Mouse (Mus musculus): Measurements from ENCODE around the gene Trpv4.

Gene Trpv4

DNA sequence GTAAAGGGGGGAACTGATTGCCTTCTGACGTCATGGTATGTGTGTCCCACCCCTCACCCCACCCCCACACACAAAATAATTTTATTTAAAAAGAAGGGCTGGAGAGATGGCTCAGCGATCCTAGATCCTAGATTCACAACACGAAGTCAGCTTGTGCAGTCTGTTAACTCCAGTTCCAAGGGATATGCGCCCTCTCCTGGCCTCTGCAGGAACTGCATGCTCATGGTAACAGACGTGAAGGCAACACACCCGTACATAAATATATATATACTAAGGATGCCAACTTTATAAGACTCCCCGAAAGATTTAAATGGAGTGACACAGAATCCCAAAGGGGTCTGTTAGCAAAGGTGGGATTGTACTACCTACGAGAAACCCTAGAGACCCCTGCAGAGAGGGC, 39.4 kb downstream of the Trpv4 start:
- peak; percentile 82 for DNase-seq (ENCODE audit: low spot score)

DNA sequence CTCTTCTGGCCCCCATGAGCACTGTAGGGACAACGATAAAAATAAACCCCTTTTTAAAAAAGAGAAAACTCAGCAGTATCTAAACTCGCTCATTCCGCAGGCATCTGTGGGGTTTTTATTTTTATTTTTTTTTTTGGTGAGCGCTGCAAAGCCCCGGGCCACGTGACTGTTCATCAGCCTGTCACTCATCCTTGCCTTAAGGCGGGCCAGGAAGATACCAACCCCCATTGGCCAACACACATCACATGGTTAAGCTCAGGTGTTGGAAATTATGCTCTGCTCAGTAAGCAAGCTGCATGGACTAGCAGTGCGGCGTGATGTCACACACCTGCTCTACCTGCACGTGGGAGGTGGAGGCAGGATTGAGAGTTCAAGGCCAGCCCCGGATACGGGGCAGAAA, 40.4 kb downstream of the Trpv4 start:
- DNase-seq (ENCODE audit: low spot score): no peak

DNA sequence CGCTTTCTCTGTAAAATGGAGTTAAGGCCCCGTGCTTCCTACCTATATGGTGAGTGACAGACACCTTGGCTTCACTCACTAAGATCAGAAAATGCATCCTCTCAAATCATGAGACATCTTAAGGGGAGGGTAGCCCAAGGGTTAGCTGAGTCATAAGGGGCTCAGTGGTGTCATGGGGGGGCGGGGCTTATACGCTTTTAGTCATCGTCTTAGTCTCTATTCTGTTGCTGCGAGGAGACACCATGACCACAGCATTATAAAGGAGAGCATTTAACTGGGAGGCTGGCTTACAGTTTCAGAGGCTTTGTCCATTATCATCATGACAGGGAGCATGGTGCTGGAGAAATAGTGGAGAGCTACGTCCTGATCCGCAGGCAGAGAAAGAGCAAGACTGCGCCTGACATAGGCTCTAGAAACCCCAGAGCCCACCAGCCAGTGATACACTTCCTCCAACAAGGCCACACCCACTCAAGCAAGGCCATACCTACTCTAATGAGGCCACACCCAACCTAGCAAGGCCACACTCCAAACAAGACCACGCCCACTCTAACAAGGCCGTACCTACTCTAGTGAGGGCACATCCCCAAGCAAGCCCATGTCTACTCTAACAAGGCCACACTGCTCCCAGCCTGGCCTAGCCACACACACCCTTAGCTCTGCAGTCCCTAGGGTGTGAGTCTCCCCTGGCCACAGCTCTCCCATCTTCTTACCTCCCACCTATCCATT, 41.7 kb downstream of the Trpv4 start:
- DNase-seq (ENCODE audit: low spot score): no peak

DNA sequence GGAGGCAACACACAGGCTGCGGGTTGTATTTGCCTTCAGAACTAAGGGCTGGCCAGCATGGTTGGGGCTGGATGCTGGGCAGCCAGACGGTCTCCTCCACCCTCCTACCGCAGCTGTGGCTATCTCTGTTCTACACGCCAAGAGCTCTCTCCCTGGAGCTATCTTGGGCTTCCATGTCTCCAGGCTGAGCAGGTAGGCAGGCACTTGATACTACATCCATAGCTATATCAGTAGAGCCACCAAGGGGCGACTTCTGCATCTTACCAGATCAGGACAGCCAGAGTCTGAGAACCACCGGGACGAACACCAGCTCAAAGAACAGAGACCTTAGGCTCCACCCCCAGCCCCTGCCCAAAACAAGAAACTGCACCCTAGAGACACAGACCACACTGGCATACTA, 43.4 kb downstream of the Trpv4 start:
- DNase-seq (ENCODE audit: low spot score): no peak

DNA sequence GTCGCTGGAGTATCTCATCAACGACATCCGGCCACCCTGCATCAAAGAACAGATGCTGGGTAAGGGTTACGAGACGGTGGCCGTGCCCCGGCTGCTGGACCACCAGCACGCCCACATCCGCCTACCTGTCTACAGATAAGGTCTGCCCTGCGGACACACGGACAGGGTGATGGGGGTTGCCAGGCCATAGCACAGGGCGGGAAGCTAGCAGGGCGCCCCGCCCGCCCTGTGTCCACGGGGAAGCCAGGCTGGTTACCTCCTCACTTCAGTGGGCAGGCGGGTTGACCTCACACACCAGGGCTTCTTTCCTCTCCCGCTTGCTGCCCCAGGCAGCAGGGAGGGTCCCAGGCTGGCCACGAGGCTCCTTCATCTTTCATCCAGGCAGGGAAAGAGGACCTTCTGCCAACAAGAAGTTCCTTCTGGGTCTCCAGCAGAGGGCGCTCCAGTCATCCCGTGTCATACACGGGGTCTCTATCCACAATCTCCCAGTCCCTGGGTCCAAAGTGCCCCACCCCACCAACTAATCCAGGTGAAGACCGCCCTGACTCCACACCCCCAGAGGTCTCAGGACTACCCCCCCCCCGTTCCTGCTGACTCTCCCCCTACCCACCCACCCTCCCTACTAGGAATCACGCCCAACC, 46.1 kb downstream of the Trpv4 start:
- DNase-seq (ENCODE audit: low spot score): no peak

DNA sequence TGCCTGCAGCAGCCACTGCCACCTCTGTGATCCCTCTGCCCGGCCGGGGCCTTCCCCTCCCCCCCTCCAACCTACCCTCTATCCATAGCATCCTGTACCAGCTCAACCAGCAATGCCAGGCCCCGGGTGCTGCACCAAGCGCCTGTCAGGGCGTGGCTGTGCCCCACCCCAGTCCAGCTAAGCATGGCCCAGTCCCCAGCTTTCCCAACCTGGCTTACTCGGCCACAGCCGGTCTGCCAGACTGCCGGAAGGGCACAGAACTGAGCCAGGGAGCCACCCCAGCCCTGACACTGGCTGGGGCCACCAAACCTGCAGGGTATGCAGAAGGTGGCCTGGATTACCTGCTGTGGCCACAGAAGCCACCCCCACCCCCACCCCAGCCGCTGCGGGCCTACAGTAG, 47.0 kb downstream of the Trpv4 start:
- no peak for DNase-seq (ENCODE audit: low spot score)

DNA sequence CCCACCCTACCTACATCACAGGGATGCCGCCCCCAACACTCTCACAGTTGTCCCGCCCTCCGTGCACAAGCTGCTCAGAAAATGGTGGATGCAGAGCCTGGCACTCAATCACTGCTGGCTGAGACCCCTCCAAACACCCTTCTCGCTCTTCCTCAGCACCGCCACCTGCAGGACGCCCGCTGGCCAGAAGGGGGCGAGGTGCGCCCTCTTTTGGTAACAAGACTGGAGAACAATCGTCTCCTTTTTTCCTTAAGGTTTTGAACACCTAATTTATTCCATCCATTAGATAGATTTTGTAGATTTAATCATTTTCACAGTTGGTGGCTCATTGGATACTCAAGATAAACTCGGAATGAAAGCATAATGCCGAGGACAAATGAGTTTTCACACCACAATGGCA, 49.7 kb downstream of the Trpv4 start:
- DNase-seq (ENCODE audit: low spot score): peak; percentile 77

DNA sequence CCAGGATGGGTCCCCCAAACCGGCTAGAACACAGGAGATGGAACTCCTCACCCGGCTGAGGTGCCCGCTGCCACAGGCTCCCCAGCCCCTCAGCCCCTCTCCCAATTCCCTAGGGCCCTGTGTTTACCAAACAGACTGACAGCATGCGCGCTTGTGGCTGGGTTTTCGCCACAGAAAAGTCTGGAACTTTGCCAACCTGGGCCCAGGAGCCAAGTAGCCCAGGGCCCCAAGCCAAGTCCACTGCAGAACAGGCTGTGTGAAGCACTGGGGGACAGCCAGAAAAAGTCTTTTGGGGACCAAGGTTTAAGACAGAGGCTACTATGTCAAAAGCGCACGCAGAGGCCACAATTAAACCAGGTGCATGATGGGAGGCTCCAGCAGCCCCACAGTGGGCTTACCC, 50.6 kb downstream of the Trpv4 start:
- DNase-seq (ENCODE audit: low spot score): peak; percentile 49

DNA sequence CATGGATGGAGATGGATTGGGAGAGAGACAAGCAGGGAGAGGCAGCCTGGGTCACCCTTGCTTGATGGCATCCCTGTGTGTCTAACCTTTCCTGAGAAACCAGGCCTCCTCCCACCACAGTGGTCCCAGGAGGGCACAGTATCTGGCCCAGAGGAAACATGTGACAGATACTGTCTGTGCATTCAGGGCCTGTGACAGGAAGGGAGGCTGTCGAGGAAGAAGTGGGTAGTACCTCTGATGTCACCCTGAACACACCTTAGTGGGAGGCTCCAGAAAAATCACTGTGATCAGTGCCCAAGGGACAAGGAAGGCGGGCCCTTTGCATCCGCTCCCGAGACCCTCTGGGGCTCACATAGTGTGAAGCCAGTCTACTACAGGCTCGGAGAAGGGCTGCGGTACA, 52.2 kb downstream of the Trpv4 start:
- no peak for DNase-seq (ENCODE audit: low spot score)

DNA sequence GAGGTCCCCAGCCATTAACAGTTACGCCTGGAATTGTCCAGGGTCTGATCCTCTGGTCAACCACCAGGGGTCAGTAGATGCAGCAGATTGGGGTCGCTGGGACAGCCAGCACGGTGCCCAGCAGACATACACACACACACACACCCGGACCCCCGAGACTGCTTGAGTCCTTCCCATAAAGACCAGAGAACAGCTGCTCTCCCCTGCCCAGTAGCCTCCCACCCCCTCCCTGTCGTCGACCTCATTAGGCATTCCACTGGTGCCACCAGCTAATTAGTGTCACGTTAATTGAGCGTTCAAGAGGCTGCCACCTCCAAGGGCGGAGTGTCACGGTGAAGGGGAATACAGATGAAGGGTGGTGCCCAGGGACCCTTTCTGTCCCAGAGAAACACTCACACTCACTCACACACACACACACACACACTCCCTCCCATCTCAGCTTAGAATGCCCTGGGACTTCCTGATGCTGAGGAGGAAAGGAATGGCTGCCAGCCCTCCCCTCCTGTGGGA, 53.4 kb downstream of the Trpv4 start:
- no peak for DNase-seq (ENCODE audit: low spot score)

DNA sequence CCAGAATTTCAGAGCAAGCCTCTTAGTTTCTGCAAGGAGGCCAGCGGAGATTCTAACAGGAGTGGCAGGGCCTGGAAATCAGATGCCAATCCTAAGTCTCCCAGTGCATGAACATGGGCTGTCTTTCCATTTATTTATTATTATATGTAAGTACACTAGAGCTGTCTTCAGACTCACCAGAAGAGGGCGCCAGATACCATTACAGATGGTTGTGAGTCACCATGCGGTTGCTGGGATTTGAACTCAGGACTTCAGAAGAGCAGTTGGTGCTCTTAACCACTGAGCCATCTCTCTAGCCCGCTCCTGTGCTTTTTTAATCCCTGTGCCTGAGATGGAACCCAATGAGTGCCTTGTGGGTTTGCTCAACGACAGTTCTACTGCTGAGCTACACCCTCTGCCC, 54.2 kb downstream of the Trpv4 start:
- DNase-seq (ENCODE audit: low spot score): no peak

DNA sequence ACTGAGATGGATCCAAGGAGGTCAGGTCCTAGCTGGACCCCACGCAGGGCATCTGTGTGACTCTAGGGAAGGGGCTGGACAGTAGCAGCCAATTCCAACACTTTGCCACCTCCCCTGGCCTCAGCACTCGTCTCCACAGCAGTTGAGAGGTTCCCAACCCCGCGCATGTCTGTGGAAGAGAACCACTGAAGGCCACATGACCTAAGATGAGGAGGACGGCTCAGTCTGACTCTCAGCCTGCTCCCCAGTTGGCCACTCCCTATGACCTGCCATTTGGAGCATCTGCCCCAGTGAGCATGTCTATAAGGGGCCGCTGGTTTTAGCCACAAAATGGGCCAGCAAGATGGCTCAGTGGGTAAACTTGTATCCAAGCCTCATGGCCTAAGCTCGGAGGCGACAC, 56.2 kb downstream of the Trpv4 start:
- DNase-seq (ENCODE audit: low spot score): no peak

DNA sequence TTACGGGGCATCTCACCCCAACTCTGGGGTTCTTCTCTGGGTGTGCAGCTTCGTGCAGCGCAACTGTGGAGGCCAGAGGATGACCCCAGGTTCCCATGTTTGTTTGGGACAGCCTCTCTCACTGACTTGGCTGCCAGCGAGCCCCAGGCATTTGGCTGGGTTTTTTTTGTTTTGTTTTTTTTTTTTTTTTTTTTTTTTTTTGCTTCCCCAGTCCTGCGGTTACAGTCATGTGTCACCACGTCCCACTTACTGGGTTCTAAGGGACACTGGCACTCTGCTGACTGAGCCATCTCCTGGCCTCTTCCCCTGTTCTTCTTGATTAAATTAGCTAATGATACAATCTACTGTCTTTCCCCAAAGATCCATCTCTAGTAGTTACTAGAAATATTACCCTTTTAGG, 60.6 kb downstream of the Trpv4 start:
- DNase-seq (ENCODE audit: low spot score): no peak

DNA sequence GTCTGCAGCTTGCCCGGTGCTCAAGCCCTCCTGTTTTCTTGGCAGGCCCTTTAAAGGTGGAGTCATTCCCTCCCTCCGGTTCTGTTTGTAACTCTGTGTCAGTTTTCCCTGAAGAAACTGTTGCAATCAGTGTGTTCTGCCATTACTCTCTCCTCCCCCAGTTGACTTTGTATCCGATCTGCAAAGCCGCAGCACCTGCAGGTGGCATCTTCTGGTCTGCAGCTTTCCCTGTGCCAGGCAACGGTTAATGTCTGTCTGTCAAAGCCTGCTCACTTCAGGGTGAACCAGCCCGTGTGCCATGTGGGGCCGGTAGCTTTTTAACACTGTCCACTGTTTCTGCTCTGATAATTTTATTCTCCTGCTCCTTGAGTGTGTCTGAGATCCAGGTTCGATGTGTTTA, 61.0 kb downstream of the Trpv4 start:
- DNase-seq (ENCODE audit: low spot score): no peak

DNA sequence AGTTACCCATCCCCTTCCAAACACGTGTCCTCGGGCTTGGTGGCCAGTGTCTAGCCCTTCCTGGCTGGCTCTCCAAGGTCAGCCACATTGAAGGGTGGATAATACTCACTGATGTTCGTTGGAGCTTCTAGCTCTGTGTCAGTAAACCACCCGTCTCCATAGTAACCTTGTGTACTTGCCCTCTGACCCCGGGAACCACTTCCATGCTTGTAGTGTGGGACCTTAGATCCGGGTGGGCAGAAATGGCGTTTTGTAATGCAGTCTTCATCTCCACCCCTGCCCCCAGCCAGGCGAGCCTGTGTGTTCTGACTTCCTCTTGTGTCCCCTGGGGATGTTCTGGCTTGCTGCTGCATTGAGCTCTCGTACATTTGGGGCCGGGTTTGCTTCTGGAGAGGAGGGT, 61.6 kb downstream of the Trpv4 start:
- DNase-seq (ENCODE audit: low spot score): no peak

DNA sequence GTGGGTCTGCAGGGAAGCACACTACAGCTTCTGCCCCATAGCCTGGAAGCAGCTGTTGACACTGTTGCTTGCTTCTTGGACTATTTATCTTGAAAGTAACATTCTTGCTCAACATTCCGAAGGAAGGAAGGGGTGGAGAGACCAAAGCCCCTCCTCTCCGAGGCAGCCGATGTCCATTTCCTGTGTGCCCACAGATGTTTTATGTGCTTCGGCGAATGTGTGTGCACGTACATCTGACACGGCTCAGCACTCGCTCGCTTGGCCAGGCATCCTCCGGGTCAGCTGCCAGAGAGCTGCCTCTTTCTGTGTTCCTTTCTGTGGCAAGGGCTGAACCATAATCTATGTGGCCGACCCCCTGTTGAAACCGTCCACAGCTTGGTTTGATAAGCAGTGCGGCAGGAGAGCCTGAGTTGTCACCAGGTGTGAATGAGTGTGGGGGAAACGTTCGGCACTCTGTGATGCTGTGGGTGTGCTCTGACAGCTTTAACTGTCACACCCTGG, 63.4 kb downstream of the Trpv4 start:
- no peak for DNase-seq (ENCODE audit: low spot score)

DNA sequence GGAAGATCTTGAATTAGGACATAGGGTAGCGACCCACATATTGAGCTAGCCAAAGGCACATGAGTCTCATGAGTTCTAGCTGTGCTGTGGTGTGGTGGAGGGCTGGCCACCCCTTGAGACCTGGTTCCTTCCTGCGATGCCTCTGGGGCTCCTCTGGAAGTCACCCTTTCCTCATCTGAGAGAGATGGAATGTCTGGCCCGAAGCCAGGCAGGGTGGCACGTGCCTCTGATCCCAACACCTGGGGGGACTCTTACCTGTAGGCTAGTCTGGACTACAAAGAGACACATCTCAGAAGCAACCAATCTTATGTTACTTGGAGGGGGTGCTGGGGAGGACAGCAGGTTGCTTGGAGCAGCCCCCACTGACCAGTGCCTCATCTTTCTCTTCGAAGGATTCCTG, 64.3 kb downstream of the Trpv4 start:
- DNase-seq (ENCODE audit: low spot score): no peak

DNA sequence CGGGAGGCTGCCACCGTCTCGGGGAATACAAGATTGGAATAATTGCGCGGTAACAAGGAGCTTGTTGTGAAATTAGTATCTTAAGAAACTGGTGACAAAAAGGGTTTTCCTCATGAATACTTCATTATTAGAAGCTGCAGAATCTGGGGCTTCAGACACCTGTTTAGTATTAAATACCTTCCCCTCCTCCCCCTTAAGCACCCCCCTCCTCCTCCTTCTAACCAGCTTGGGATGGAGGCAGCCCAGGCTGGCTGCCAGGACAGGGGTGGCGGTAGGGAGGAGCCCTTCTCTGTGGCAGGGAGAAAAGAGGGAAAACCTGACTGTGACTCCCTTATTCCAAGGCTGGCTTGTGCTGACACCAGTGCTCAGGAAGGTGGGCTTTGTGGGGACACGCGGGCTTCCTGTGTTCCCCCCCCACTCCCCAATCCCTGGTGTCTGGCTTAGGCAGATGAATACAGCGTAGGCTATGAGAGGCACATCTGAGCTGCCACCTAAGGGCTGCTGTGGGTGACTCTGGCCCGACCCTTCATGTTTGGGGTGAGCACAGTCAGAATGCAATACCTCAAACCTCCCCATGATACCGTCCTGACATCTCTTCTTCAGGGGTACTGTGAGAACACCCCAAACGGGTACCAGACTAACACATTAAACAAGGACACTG, 64.9 kb downstream of the Trpv4 start:
- DNase-seq (ENCODE audit: low spot score): no peak

DNA sequence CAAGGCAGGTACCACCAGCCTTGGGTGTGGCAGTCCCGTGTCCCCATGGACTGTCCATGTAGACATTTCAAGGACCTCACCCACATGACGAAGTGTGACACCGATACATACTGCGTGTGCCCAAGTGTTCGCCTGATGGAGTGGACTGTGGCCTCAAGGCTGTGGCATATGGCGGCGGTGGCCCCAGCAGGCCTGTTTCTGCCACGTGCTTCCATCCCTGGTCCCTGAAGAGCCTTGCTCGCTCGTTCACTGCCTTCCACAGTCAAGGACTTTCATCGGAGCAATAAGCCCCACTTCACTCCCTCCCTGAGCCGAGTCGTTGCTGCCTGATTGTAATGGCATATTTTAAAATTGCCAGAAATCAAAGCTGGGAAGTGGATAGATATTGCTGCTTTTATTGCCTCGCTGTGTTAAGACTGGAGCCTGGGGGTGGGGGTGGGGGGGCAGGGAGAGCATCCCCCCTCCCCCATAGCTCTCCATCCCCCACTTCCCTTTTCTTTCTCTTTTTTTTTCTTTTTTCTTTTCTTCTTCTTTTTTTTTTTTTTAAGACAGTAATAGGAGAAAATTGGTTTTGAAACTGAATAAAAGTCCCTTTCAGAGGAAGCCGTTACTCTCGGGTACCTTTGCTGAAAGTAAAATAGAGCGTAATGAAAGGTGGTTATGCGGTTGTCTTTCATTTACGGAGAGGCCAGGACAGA, 65.6 kb downstream of the Trpv4 start:
- DNase-seq (ENCODE audit: low spot score): no peak

DNA sequence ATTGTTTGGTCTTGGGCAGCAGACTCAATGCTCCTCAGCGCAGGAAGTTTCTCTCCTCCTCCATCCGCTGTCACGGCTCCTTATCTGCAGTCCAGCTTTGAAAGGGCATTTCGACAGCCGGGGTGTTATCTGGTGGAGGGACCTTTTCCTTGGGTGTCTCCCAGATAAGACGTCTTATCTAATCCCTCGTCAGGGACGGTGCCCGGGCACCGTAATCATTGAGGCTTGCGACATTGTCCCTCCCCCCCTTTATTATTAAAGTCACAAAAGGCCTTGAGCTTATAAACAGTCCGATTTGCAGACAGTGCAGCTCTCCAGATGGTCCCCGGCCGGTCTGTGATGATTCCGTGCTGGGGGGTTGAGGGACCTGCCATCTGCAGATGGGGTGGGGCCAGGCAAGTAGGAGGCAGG, 67.1 kb downstream of the Trpv4 start:
- DNase-seq (ENCODE audit: low spot score): no peak

DNA sequence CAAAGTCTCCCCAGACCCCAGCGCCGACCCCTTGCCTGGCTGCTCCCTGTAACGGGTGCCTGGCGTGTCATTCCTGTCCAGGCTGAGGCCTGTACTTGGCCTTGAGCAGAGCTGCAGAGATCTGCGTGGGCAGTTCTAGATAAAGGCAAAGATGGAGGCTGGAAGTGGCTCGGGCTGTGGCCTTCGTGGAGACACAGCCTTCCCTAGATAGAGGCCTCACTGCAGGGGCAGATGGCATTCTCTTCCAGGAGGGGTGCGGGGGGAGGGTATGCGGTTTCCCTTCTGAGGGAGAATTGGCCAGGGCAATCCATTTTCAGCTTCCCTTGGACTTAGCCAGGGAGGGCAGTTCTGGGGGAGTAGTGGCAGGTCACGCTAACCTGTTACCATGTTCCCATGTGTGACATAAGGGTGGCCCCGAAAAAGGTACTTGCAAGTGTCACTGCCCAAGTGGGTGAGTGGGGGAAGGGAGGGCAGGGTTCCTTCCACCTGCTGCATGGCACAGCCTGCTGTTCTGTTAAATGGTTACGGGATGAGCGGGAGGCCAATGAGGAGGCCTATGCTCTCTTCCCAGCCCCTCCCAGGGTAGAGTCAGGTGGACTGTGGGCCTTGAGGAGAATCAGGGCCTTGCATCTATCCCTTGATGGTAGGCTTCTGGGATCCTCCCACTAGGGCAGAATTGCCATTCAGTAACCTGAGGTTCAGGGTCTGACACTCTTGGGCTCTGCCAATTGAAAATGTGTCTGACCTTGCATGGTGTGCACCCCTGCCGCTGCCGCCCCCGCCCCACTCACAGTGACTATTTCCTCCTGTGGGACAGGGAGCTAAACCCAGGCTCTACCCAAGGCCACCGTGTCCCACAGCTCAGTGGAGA, 67.9 kb downstream of the Trpv4 start:
- no peak for DNase-seq (ENCODE audit: low spot score)

DNA sequence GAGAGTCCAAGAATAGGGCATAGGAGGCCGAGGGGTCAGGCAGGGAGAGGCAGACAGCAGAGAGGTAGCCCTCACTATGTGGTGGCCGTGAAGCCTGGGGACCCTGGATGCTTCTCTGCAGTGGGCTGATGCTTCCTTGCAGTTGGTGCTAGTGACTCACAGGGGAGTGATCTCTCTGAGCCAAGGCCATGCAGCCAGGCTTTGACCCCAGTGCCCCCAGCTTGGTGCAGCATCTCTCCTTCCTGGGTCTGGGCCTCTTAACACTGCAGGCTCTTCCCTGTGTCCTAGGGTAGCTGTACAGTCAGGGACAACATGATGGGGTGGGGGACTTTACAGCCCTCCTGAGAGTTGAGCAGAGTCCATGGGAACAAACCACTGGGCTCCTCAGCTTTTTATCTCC, 68.8 kb downstream of the Trpv4 start:
- DNase-seq (ENCODE audit: low spot score): no peak
